Mouse (Mus musculus) brain, embryonic 18.5 days (tissue): ENCODE results near the gene H60c.
"Not testable (repeated sequence)": the region's sequence is repeated elsewhere in the genome, so short reads cannot be mapped to it uniquely, and the experiment has no call there.

Experiments used
- DNase-seq: peaks from one replicate; pipeline ENCODE4 v3.0.0-alpha.2; 2012; ENCODE audit warnings: low read depth, low spot score

The H60c gene

DNA sequence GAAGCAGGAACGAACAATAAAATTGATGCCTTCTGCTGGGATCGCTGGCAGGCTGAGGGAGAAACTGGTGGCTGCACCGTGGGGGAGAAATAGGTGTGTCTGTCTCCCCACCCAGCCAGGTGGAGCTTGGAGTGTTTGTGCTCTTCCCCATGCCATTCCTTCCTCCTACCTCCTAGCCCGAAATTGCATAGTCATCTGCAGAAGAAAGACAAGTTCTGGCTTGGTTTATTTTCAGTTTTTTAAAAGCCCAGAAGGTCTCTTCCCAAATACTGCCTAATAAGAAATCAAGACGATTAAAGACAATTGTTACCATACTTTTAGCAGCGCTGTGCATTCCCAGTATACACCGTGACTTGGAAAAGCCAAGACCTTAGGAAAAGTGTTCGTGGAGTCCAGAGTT is at the start of gene H60c:
TSS of gene H60c (minus strand) at position 101 of the 400 bp plus-strand sequence.
- no peak for DNase-seq

DNA sequence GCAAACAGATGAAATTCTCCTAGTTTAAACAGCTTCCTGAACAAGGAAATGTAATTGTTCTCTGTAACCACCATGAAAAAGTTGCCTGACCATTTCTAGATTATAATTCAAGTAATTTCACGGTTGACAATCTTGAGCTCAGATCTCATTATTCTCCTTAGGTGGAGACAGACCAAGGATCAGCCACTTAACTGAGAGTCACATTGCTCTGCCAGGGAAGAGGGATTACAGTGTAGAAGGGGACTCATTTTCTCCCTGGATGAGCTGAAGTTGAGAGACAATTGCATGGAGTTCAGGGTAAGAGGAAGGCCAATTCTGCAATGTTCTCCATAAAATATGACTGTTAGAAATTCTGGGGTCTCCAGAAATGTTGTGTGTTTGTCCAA is 41.2 kb upstream of the H60c start:
- DNase-seq, result no peak

DNA sequence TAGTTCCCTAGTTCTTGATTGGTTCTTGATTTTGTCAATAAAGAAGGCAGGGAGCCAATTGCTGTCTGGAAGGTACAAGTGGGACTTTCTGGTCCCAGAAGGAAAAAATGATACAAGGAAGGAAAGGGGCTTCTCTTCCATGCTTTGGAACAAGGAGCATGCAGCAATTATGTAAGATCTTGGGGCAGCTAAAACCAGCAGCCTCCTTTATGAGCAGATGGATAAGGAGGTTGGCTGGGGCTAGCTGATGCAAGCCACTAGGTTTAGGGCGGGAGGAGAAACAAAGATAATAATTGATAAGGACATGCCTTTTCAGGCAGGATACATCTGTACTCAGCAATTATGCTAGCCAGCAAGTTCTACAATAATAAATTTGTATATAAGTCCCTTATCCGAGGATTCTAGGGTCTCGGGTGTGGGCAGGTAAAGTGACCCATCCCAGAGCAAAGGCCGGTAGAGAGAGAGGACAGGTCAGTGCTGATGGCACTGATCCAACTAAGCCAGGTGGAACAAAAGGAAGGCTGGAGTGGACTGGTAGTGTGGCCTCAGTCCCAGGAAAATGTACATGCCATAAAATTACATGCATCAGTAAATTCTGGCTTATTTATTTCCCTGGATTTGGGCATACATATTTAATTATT is 40.7 kb upstream of the H60c start:
- DNase-seq, result no peak

DNA sequence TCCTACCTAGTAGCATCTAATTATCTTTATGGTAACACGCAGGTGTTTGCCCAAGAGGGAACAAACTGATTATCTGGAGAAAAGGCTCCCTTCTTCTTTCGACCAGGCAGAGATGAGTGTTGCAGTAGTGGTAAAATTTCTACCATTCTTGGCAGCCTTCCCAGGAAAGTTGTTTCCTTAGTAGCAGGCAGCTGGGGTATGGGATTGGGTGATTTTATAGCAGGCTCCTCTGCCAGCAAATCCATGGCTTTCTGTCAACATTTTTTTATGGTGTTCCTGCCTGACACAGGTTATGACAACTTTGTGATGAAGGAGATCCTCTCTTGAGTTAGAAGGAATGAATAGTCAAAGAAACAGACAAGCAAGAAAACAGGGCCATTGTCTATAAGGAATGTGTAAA is 40.2 kb upstream of the H60c start:
- DNase-seq, result peak; percentile 20

DNA sequence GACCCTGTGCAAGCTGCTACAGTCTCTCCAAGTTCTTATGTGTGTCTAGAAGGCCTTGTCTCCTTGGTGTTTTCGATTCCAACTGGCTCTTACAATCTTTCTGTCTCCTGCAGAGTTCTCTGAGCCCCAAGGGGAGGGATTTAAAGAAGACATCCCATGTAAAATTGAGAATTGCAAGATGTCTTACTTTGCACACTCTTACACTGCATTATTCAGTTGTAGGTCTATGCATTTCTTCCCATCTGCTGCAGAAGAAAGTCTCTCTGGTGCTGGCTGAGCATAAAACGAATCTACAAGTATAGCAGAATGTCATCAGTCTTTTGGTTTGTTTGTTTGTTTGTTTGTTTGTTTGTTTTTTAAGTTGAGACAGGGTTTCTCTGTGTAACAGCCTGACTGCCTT is 26.4 kb upstream of the H60c start:
- DNase-seq, result no peak

DNA sequence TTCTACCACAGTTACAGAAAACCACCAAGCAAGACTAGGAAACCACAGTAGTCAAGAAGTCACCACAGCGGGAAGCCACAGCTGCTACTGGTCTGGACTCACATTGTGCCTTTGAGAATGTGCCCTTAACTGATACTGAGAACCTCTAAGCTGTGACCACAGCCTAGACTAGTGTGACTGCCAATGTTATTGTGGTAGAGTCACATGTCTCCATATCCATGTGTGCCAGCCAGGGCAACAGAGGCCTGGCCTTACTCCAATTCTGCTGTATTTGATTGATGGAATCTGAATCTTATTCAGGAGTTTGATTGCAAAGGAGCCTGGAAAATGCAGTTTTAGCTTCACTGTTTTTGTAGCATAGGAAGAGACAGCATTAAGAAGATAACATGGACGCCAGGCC is 13.5 kb upstream of the H60c start:
- DNase-seq, result no peak

DNA sequence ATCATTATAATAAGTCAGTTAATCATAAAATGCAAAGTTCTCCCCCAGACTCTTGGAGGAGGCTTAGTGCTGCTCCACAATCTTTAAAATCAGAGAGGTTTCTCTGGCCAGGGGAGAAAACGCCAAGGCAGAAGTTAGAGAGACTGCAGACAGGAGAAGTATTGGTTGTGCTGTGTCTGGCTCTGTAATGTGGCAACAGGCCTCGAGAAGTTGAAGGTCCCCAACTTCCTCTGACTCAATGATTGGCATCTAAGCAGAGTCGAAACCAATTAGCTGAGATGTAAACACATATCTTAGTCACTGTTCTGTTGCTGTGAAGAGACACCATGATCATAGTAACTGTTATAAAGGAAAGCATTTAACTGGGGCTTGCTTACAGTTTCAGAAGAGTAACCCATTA is 6.5 kb upstream of the H60c start:
- DNase-seq, result no peak

DNA sequence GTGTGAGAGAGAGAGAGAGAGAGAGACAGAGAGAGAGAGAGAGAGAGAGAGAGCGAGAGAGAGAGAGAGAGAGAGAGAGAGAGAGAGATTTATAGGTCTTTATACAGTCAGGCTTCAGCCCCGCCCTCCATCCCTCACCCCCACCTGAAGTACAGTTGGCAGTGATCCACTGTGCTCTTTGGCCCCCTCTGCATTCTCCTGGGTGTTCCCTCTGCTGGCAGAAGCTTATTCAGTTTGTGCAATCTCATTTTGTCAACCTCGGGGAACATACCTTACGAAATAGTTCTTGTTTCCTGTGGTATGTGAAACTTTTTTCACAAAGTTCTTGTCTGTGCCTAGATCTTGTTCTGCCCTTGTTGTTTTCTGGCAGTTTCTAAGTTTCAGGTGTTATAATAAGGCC is 3.5 kb upstream of the H60c start:
- DNase-seq, result no peak

DNA sequence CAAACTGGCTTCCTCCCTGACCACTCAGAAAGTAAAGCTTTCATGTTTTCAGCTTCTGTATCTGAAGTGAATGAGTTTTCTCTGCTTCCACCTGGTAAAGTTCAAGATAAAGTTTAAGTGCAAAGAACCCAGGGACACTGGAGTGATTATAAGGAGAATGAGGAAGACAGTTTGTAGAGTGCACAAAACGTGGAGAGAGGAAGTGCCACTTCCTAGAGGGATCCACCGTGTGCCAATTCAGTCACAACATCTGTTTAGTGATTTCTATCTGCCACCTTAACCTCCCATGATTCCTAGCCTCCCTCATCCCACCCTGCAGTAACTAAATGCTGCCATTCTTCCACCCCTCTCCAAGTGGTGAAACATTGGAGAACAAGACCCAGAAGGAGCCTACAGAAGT is 842 bp downstream of the H60c start:
- no peak for DNase-seq

DNA sequence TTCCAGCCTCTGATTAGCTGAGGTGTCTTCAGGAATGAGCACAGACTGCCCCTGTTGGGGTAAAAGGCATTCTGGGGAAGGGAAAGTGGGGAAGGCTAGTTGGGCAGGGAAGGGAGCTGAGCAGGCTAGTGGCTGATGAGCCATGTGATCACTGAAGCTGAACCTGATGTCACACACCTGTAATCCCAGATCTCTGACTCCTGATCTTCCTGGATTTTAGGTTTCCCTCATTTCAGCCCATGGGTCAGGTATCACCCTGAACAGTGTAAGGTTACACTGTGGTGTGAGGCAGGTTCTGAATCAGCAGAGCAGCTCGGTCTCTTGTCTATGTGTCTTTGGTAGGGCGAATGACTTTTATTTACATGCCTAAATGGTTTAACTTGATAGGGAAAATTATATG is 4.8 kb downstream of the H60c start:
- DNase-seq, result no peak

DNA sequence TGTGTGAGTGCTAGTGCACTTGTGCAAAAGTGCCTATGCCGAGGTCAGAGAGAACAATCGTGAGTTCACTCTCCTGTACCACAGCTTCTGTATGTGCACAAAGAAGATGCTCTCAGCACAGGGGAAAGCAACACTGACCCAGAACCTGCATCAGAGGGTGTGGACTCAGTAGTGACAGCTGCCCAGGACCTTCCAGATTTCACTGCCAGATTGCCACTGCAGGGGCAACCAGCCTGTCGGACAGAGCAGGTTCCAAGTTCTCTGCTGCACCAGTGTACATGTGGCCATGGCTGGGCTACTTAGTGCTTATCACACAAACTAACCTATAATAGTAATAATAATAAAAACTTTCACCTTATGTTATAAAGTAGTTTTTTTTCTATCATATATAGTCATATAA is 10.2 kb downstream of the H60c start:
- DNase-seq, result no peak

DNA sequence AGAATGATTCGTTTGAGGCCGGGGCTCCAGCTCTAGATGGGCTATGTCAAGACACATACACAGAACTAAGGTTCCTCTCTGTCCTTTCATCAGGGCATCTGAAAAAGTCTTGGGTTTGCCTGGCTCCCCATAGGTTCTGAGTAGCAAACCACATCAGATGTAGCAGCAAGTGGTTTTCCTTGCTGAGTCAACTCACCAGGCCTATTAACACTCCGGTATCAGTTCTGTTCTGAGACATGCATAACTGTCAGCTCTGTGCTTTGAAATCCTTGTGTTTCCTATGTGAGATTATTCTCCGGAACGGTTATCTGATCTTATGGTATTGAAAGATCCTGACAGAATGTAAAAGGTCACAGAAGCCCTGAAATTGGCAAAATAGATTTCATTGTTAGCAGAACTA is 29.1 kb downstream of the H60c start:
- not testable (repeated sequence) for DNase-seq

DNA sequence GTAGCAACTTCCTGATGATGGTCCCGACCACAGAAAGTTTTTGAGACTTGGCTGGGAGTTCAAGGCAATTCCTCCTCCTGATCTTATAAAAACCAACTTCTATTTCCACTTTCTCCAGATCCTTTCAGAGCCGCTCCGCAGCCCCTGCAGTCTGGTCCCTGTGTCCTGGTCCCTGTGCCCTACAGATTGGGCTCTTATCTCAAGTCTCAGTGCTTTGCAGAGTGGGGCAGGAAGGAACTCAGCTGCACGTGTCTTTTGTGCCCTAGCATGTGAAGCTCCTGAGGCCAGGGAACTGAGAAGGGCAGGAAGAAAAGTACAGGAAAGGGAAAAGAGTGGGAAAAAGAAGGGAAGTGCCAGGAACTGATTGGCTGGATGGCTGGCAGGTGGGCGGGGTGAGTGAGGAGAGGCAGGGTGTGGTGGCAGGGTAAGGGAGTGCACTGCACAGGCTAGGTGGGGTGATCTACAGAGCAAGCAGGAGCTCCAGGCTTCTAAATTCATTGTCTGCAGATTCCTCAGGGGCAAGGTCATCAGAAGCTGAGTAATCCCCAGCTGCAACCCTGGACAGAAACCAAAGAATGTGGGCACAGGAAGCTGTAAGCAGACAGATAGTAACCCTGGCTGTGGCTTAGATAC is 30.8 kb downstream of the H60c start:
- no peak for DNase-seq

DNA sequence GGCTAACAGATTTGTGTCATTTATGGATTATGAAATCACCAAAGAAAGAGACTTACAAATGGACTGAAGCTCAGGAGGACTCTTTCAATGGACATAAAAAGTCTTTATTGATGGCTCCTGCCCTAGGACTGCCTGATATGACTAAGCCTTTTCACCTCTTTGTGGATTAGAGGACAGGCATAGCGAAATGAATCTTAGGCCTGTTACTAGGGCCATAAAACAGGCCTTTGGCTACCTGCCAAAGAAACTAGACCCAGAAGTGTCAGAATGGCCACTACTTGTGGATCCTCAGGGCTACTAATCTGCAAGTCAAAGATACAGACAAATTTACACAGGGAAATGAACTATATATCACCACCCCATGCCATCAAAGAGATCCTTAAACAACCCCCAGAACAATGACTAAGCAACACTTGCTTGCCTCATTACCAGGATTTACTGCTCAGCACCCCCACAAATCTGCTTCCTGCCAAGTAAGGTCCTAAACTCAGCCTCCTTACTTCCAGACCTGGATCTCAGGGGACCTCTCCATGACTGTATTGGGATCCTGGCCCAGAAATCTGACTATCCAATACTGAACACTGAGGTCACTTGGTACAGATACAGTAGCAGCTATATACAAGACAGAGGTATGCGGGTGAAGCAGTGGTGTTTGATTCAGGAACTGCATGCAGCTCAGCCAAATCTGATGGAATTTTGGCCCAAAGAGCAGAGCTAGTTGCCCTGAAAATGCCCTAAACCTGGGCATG is 39.0 kb downstream of the H60c start:
- no peak for DNase-seq
